Mouse (Mus musculus): ENCODE results near the gene Rpl23.

Rpl23 gene

DNA sequence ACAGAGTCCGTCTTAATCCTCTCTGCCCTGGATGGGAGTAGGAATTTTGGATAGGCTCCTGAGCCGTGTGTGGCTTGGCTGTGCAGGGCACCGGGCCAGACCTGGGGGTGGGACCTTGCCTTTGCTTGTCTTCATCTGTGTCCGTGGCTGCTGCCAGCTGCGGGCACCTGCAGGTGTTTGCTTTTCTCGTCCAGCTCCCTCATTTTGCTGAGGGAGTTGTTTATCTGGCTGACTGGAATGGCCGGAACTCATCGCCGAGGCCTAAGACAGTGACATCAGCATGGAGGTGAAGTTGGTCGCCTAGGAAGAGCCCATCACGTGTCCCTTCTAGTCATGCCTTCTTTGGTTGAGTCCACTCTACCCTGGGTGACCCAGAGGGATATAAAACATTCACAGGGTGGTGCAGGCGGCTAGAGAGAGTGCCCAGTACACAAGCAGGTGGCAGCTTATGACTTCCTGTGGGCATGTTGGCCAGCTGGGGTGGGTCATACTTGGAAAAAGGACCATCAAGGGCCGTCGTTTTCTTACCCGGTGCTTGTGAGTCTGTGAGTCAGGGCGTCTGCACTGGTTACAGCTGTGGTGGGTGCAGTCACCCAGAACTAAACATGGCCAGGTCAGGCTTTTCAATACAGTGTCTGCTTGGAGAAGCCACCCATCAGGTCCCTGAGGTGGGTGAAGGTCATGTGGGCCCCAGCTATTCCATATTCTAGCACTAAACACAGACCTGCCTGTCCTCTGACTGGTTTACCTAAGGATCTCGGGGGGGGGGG, 31.7 kb upstream of the Rpl23 start:
- no peak for DNase-seq (ENCODE audit: low spot score in 2 of 2)

DNA sequence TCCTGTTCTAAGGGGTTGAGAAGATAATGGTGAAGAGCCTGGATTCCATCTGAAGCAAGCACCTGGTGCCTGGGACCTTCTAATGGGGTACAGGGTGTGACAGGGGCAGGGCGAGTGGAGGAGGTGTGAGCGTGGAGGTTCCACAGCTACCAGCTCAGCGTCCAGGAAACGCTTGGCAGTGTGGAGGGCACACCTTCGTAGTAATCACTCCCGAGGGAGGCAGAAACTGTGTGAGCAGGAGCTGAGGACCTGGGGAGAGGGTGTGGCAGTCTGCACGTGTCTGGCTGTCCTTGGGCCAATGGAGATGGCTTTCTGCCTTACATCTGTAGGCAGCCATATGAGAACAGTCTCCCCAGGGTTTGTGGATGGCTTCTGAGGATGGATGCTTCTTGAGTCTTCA, 30.8 kb upstream of the Rpl23 start:
- DNase-seq (ENCODE audit: low spot score in 2 of 2): no peak

DNA sequence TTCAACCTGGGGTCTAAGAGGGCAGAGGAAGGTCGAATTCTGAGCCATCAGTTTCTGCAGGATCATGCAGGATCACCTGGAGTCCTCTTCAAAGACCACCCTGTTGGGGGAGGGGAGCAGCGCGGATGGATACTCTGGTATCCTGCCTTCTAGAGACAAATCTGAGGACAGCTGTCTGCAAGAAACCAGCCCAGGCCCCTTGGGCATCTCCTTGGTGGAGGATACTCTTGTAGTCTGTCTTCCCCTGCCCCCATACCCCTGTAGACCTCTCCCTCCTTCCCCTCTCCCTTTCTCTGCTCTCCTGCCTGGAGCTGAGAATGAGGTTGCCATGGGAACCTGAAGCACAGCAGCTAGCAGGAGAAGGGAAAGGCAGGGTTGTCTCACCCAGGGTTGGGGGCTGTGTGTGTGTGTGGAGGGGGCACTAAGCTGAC, 30.3 kb upstream of the Rpl23 start:
- no peak for DNase-seq (ENCODE audit: low spot score in 2 of 2)

DNA sequence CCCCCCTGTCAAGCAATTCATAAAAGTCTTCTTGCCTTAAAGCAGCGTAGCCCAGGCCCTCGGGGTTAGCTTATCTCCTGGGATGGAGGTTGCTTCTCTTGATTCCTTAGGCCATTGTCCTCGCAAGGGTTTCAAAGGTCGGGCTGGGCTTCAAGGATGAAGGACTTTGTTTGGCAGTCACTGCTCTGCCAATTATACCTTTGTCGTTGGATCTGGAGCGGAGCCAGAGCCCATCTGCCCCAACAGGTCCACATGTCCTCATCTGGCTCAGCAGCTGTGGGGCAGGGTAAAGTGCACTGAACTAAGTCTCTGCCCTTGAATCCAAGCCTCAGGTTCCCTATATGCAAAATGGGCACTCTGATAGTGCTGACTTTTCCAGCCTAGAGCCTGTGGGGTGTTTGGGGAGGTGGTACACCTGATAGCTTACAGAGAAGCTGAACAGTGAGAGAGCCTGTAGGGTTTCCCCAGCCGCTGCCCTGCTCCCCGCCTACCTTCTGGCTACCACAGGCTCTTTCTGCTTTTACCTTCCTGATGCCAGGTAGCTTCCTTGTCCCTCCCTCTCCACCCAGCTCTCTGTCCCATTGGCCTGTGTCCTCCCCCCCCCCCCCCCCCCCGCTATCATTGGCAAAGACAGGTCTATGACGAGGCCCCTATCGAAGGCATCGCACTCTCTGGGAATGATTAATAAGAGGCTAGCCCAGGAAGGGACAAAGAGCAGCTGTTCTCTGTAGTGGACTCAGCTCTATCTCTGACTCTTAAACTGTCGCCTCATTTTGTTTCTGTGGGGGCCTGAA, 29.5 kb upstream of the Rpl23 start:
- DNase-seq (ENCODE audit: low spot score in 2 of 2): no peak

DNA sequence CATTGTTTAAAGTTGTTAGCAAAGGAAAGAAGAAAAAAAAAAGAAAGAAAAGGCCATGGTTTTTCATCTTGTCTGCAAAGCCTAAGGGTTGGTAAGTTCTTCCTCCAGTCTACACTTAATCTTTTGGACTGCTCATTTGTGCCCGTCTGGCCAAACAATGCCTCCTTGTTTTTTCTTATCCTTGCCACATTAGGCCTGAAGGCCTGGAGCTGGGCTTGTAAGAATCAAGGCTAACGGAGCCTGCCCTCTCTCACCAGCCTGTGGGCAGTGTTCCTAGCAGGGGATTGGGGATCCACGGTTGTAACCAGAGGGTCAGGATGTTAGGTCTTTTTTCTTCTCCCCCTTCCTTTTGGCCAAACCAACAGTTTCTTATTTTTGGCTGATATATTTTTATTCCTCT, 28.7 kb upstream of the Rpl23 start:
- DNase-seq (ENCODE audit: low spot score in 2 of 2): no peak

DNA sequence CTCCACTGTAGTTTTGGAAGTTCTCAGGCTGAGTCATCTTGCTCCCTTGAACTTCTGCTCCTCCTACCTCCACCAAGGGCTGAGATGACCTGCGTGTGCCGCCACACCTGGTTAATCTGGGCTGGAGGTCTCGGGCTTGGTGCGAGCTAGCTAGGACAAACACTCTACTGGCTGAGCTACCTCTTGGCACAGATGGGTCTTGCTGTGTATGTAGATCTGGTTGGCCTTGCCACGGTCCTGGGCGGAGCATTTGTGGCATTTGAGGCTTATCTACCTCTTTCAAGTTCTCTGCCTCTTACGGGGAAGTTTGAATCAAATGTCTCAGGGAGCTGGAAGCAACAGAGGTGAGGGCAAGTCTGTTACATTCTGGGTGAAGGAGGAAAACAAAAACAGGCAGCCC, 28.1 kb upstream of the Rpl23 start:
- no peak for DNase-seq (ENCODE audit: low spot score in 2 of 2)

DNA sequence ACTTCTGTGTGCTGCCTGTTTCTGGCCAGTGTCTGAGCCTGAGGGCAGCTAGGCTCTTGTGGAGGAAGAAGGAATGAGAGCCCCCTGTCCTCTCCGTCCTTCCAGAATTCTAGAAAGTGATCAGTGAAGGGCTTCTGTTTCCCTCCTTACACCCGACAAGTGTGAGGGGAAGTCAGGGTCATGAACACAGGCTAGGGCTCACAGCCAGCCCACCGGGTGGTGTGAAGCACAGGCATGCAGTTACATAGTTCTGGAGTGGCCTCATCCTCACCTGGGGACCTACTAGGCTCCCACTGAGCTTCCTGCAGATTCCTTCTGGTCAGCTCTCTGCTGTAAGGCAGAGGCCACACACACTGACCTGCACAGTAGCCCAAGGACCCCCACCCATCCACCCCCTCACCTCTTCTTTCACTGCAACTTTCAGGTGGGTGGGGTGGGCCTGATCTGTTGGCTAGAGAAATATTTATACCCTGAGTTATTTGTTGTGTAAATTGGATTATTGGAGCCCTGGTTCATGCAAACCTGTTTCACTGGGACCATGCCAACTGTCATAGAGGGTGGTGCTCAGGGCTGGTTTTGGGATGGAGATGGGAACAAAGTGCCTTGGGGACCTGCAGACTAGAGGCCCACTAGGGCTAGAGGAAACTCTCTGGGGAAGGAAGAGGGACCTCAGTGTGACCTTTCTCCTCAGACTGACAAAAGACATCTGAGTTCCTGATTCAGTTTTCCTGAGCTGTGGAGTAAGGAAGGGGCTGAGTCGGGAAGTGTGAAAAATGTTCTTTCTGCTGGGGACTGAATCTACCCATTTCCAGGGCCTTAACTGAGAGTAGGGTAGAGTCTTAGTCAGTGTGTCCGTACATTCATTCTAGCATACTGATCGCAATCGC, 27.2 kb upstream of the Rpl23 start:
- no peak for DNase-seq (ENCODE audit: low spot score in 2 of 2)

DNA sequence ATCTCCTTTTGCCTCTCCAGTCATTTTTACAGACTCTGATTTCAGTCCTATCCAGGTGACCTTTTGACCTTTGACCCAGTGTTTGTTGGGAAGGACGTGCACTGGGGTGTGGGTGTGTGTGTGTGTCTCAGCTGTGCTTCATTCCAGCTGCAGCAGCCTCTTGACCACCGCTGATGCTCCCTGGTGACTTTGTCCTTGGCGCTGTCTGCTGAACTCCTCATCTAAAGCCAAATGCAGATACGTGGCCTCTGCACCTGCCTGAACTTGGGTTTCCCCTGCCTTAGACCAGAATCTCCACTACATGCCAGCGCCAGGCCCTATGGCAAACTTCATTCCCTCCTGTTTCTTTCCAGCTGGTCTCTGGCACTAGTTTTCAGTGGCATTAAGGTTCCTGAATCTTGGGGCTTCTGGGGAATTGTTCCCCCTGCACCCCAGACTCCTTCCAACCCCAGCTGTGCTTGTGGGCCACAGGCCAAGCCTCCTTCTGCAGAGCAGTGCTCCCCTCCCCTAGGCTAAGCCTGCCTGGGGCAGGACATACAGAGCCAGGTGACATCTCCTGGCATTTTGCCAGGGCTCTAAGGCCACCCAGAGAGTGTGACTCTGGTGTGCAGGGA, 26.5 kb upstream of the Rpl23 start:
- DNase-seq (ENCODE audit: low spot score in 2 of 2): no peak

DNA sequence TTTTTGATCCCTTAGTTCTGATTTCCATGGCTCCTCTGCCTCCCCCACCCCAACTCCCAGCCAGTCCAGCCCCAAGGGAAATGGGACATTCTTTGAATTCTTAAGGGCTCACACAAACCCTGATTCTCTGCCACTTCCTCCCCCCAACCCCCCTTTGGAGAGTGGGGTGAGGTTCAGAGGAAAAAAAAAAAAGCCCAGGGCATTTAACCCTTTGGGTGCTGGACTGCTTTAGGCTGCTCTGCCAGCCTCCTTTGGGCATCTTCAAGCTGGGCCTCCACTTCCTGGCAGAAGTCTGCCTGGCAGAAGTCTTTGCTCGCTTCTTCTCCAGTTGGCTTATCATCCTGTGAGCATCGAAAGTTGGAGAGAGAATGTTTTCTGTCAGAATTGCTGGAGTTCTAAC, 25.9 kb upstream of the Rpl23 start:
- DNase-seq (ENCODE audit: low spot score in 2 of 2): no peak

DNA sequence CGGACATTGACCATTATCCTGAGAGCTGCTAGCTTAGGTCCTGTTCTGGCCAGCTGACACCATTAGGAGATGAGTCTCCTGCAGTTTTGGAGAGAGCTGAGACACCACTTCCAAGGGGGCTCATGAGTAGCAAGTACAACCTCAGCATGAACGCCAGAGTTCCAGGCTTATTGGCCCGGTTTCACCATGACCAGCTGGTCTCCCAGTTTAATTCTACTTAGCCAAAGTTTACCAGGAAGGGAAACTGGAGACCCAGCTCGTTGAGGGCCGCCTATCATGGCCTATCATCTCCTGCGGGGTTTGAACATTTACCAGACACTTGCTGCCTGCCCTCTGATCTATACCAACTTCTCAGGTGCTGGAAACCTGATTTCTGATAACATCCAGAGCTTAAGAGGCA, 25.4 kb upstream of the Rpl23 start:
- no peak for DNase-seq (ENCODE audit: low spot score in 2 of 2)

DNA sequence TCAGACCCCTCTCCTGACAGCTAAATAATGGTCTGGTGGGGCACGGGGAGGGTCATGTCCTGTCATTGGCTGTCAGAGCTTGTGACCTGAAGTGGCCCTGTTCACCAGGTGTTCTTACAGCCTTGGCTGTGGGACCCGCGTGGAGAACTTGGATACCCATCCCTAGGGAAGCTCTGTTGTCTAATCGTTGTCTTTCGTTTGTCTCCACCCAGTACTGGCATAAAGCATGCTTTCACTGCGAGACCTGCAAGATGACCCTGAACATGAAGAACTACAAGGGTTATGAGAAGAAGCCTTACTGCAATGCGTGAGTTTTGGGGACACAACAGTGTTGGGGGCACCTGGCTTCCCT, 24.4 kb upstream of the Rpl23 start:
- DNase-seq (ENCODE audit: low spot score in 2 of 2): no peak

DNA sequence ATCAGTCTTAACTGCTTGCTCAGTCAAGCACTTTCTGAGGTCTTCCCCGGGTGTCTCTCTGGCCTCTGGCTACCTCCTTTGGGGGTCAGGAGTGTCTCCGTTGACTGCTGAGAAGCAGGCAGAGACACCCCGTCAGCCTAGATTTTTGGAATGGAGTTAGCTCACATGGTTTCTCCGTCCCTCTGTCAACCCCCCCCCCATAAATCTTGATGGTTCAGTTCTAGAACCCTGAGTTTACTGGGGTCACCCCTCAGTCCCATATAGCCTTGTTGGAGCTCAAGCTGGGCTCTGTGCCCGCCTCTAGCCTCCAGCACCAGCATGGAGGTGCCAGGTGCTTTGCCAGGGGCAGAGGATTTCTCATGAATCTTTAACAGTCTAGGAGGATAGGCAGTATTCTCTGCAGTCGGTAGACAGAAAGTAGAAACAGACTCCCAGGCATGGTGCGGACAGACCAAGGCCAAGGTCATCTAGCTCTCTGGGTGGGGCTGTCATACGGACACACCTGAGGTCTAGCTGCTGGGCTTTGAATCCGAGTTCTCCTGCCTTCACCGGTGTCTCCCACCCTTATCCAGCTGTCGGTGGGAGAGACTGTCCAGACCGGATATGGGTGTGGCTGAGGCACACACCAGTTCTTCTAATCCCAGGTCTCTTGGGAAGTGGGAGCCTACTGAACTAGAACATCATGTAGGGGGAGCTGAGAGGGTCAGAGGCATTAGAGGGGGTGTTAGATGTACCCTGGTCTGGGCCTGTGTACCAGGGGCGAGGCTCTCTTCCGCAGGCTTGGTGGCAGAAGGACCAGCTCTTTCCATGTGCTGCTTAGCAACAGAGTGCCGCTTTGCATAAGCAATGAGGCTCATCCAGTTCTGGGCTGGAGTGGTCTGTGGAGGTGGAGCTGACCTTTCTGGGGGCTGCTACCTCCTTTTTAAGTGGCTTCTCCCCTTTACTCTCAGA, 23.7 kb upstream of the Rpl23 start:
- DNase-seq (ENCODE audit: low spot score in 2 of 2): no peak

DNA sequence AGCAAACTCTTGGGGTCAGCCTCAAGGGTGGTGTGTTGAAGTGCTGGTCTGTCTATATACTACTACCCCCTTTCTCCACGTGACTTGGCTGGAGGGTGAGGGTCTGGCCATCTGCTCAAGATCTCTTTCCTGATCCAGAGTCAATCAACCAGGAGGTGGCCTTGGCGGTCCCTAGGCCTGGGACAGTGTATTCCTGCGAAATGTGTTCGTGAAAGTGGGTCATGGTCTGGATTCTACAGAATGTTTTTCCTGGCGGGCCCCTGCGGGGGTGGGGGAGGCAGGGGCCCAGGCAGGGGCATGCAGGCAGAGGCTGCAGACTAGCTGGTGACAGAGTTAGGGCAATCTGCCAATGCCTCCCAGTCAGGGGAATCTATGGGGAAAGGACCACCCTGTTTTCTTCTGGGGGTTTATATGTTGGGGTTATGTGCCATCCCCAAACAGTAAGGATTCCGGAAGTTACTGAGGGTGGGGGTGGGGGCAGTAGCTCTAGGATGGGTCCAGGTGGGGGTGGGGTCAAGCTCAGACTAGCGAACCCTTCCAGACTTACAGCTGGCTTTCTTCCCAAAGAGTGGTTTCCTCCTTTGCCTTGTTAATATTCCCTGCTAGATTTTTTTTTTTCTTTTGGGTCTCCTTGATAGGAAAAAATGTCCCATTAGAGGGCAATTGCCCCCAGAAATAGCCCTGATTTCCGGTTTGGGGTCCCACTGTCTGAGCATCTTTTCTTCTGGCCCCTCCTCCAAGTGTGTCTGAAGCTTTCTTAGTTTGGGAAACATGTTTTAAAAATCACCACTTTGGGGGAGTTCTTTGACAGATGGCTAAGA, 22.8 kb upstream of the Rpl23 start:
- no peak for DNase-seq (ENCODE audit: low spot score in 2 of 2)

DNA sequence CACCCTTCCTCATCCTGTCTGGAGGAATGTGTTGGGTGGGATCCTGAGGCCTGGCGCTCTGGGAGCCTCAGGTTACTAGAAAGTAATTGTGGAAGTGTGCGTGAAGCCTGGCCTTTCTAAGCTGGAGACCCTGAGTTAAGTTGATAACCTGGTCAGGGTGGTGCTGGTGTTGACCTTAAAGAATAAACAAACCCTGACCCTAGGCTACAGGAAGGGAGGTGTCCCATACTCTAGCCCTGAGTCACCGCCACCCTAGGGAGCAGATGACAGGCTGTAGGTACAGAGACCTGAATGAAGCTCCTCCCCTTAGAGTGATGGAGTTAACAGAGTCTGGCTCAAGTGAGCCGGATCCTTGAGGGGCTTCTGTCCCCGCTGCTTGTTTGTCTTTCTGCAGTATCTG, 21.6 kb upstream of the Rpl23 start:
- DNase-seq (ENCODE audit: low spot score in 2 of 2): no peak

DNA sequence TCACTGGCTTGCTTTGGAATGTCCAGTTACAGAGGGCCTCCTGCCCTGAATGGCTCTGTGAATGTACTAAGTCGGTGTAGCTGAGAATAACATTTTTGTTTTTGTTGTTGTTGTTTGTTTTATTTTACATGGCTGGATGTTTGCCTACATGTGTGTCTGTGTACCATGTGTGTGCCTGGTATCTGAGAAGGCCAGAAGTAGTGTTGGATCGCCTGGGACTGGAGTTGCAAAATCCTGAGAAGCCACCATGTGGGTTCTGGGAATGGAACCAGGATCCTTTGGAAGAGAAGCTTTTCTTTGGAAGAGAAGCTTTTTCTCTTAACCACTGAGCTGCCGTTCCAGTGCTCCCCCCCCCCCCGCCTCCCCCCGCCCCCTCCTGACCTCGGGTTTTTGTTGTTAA, 20.3 kb upstream of the Rpl23 start:
- no peak for DNase-seq (ENCODE audit: low spot score in 2 of 2)

DNA sequence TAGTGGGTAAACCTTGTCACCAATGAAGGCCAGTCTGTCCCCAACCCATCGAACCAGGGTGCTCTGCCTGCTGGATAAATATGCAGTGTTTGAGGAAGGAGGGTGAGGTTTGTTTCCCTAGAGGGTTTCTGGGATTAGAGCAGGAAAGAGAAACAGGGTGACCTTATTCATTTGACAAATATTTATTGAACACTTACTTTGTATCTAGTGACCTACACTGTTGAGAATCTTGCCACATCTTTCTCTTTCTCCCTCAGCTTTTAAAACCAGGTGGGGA, 19.9 kb upstream of the Rpl23 start:
- no peak for DNase-seq (ENCODE audit: low spot score in 2 of 2)

DNA sequence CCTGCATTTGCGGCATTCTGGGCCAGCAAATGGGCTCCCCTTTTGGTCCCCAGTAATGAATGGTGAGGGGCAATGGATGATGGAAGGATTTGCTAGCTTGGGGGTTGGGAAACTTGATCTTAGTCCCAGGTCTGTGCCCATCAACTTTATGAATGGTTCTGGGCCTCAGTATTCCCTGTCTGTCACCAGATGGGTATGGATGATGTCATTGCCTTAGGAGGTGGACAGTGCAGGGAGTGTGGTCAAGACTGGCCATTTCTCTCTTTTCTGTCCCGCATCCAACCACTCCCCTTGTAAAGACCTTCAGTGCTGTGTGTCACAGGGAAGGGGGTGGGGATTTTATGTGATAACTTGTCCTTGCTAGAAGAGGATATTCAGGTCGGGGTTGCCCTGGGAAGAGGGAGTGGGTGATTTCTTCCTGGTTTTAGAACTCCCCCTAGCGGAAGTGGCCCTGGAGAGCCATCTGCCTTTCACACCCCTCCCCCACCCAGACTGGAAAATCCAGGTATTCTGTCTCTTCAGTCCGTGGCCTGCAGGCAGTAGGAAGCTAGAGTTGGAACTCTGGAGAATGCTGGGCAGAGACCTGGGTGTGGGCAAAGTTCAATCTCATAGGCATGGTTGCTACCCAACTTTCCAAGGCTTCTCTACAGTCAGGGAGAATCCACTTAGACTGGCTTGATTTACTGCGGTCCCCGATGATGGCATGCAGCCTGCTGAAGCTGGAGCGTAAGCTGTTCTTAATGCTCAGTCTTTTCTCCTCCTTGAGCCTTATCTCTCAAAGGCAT, 19.4 kb upstream of the Rpl23 start:
- DNase-seq (ENCODE audit: low spot score in 2 of 2): no peak

DNA sequence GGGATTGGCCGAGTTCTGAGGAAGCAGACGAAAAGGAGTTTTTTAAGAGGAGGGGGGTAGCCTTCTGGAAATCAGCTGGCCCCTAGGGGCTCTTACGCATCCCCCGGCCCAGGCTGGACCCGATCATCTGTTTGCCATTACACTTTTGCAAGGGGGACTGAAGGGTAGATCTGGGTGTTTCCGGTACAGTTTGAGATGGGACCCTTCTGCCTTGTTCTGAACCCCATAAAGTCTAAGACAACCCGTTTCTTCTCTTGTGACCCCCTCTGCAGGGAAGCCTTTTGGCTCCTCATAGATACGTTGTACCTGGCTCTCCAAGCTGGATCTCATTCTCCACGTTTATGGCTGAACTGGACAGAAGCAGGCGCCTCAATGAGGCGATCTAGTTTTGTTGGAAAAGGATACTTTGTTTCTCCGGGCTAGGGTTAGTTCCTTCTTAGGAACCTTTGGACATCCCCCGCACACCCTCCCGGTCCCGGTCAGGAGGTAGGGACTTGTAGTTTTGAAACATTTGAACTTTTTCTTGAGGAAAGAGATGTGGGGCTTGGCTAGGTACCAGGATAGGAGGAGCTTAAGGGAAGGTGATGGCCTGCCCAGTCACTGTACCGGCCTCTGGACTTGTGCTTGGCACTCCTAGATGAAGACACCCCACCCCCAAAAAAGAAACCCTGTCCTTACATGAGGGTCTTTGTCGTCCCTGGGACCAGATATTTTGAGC, 18.6 kb upstream of the Rpl23 start:
- DNase-seq (ENCODE audit: low spot score in 2 of 2): no peak
